Mouse (Mus musculus) midbrain, embryonic 16.5 days (tissue): ENCODE measurements around the gene 1700016H13Rik. TPM values are rescaled to one million over a fixed set of nuclear protein-coding genes. Genes with fewer than 3 reads are reported as not detected.

ENCODE experiments used
- ATAC-seq: fragments of 200-750 bp; cut with Nextera tagmentation; 2 replicates; pipeline ENCODE4 v1.8.0; 2017; ENCODE audit warnings: moderate TSS enrichment
- H3K27ac ChIP-seq: fragments of 300-500 bp; sonication (generic); 2 replicates; pipeline ENCODE4 v1.5.1; 2014; ENCODE audit warnings: mild to moderate bottlenecking, low read length, mixed read lengths
- H3K27me3 ChIP-seq: fragments of 300-500 bp; sonication (generic); 2 replicates; pipeline ENCODE4 v1.6.1; 2014; ENCODE audit warnings: low read depth, low read length, mixed read lengths; ENCODE audit not compliant: control insufficient read depth, insufficient read depth
- H3K36me3 ChIP-seq: fragments of 300-500 bp; sonication (generic); 2 replicates; pipeline ENCODE4 v1.6.1; 2014; ENCODE audit warnings: mild to moderate bottlenecking, low read length, moderate library complexity, mixed read lengths; ENCODE audit not compliant: control insufficient read depth, insufficient read depth
- H3K4me1 ChIP-seq: fragments of 300-500 bp; sonication (generic); 2 replicates; pipeline ENCODE4 v1.6.1; 2014; ENCODE audit warnings: mild to moderate bottlenecking, low read length, mixed read lengths; ENCODE audit not compliant: control insufficient read depth, insufficient read depth
- H3K4me2 ChIP-seq: fragments of 300-500 bp; sonication (generic); 2 replicates; pipeline ENCODE4 v1.6.1; 2014; ENCODE audit warnings: mild to moderate bottlenecking, low read length, mixed read lengths
- H3K4me3 ChIP-seq: fragments of 300-500 bp; sonication (generic); 2 replicates; pipeline ENCODE4 v1.5.1; 2014; ENCODE audit warnings: low read depth, mild to moderate bottlenecking, low read length, moderate library complexity, mixed read lengths
- H3K9ac ChIP-seq: fragments of 300-500 bp; sonication (generic); 2 replicates; pipeline ENCODE4 v1.6.1; 2014; ENCODE audit warnings: low read depth, low read length, mixed read lengths
- H3K9me3 ChIP-seq: fragments of 300-500 bp; sonication (generic); replicated peaks from 2 replicates; pipeline ENCODE4 v1.6.1; 2014; ENCODE audit warnings: mild to moderate bottlenecking, low read length, mixed read lengths; ENCODE audit not compliant: control insufficient read depth, poor library complexity, severe bottlenecking
- WGBS: fragments of 180-500 bp; shearing (Covaris S2); extraction: QIAGEN DNeasy Blood & Tissue Kit; methylation state at CpG from one replicate; pipeline ENCODE4 v1.1.7; 2014; 5-methylcytosine and 5-hydroxymethylcytosine counted together
- polyA plus RNA-seq: library from polyadenylated mRNA; unstranded; fragments of >200 nt; fragmentation: Nextera tagmentation; extraction: Ambion mirVana; gene quantifications from 2 replicates; pipeline ENCODE4 v1.2.1, GENCODE M21; 2015

The 1700016H13Rik gene
- polyA plus RNA-seq, 1 experiment from 2014 or later: 0.29 TPM

GRCm38 (mm10) chr5:103598881-103599280 lies 56.9 kb downstream of the 1700016H13Rik start:
- ATAC-seq: no peak
- H3K9ac ChIP-seq: no peak overlapping the region
- H3K4me1 ChIP-seq: peaks cover 10% of the 10 kb centered on the region; the same call in 1 of the 2 replicates
- 84% methylated on average over 5 of the region's 5 CpGs for WGBS
- H3K27me3 ChIP-seq: no peaks in the 10 kb centered on the region
- H3K9me3 ChIP-seq: no peaks in the 10 kb centered on the region
- H3K27ac ChIP-seq: no peak overlapping the region
- H3K4me2 ChIP-seq: no peak overlapping the region
- no peak overlapping the region for H3K4me3 ChIP-seq
- H3K36me3 ChIP-seq: no peaks in the 10 kb centered on the region

- H3K9ac ChIP-seq: no peak overlapping the region
- peaks cover 10% of the 10 kb centered on the region; the same call in 1 of the 2 replicates for H3K4me1 ChIP-seq
- H3K27ac ChIP-seq: no peak overlapping the region
- H3K4me3 ChIP-seq: no peak overlapping the region
- H3K9me3 ChIP-seq: no peaks in the 10 kb centered on the region
- no peak for ATAC-seq
- no peak overlapping the region for H3K4me2 ChIP-seq
- H3K27me3 ChIP-seq: no peaks in the 10 kb centered on the region
- H3K36me3 ChIP-seq: no peaks in the 10 kb centered on the region
- WGBS: 80% methylated on average over 9 of the region's 9 CpGs
Measured at GRCm38 (mm10) chr5:103598264-103598663, 57.5 kb downstream of the 1700016H13Rik start.

Other genes with a start within 250 kb of the 1700016H13Rik start
- 3.6 and 3.9 TPM in 2 replicates for gene Ptpn13, start 230.8 kb downstream of the 1700016H13Rik start, polyA plus RNA-seq
- 0.16 and 0.39 TPM in 2 replicates for gene Slc10a6, start 26.6 kb downstream of the 1700016H13Rik start, polyA plus RNA-seq
- gene Aff1, start 36.4 kb upstream of the 1700016H13Rik start, polyA plus RNA-seq: 1.2 and 2.1 TPM in 2 replicates